Comparison of ENCODE assay signal across 39 mouse cellular contexts in genomic region chr11:69179512-69179911, GRCm38 (mm10). TPM values are rescaled to one million over a fixed set of nuclear protein-coding genes. Genes with fewer than 3 reads are reported as not detected.
"Had no signal": no experiment of that assay in that cellular context is flagged by ENCODE, and none has a peak within 500 bp of the region (broad histone marks: within the 10 kb centered on the region; RNA-seq: fewer than 3 reads in every experiment).

No protein-coding gene starts in this region.

- H3K9me3 ChIP-seq: heart, embryonic 12.5 days; heart, embryonic 13.5 days; heart, embryonic 15.5 days; hindbrain, embryonic 10.5 days; hindbrain, embryonic 12.5 days; hindbrain, embryonic 13.5 days; hindbrain, embryonic 15.5 days; intestine, embryonic 15.5 days; kidney, embryonic 15.5 days had no signal

- H3K4me3 ChIP-seq: heart, embryonic 12.5 days; heart, embryonic 13.5 days; heart, embryonic 15.5 days; hindbrain, embryonic 10.5 days; hindbrain, embryonic 12.5 days; hindbrain, embryonic 13.5 days; hindbrain, embryonic 15.5 days; intestine, embryonic 15.5 days; kidney, embryonic 15.5 days; layer of hippocampus, adult 2 months; left cerebral cortex, adult 2 months had no signal

- H3K36me3 ChIP-seq: heart, embryonic 12.5 days; heart, embryonic 13.5 days; heart, embryonic 15.5 days; hindbrain, embryonic 10.5 days; hindbrain, embryonic 12.5 days; hindbrain, embryonic 13.5 days; hindbrain, embryonic 15.5 days; intestine, embryonic 15.5 days; kidney, embryonic 15.5 days had no signal

- H3K4me1 ChIP-seq: hindbrain, embryonic 12.5 days; hindbrain, embryonic 13.5 days; hindbrain, embryonic 15.5 days; intestine, embryonic 15.5 days had no signal

- H3K27me3 ChIP-seq: heart, embryonic 12.5 days; heart, embryonic 13.5 days; heart, embryonic 15.5 days; hindbrain, embryonic 12.5 days; hindbrain, embryonic 13.5 days; hindbrain, embryonic 15.5 days; intestine, embryonic 15.5 days; kidney, embryonic 15.5 days had no signal

- DNase-seq: heart, postnatal 14 days; heart, postnatal 36 days; heart, postnatal 4 days; kidney, adult 11 months; kidney, adult 18-20 months; kidney, adult 2 months; kidney, adult 8-10 months; kidney, adult 9 months; kidney, postnatal 10 days; kidney, postnatal 14 days; kidney, postnatal 25 days; kidney, postnatal 36 days; kidney, postnatal 4 days; layer of hippocampus, adult 9-11 months; layer of hippocampus, postnatal 36 days had no signal

- H3K27ac ChIP-seq: heart, embryonic 13.5 days; heart, embryonic 15.5 days; hindbrain, embryonic 10.5 days; hindbrain, embryonic 12.5 days; hindbrain, embryonic 13.5 days; hindbrain, embryonic 14.5 days; hindbrain, embryonic 15.5 days; hindbrain, postnatal 0 days; intestine, embryonic 15.5 days; kidney, embryonic 15.5 days; kidney, postnatal 0 days; layer of hippocampus, adult 2 months; left cerebral cortex, adult 2 months had no signal

RNA-seq across cellular contexts. Expression of gene Alox8, which starts 18.1 kb away (rescaled TPM):
- polyA plus RNA-seq: hindbrain, embryonic 10.5 days; hindbrain, embryonic 11.5 days; intestine, postnatal 0 days; large intestine, adult 2 months had no signal

RNA-seq across cellular contexts. Expression of gene Alox12b, which starts 22.7 kb away (rescaled TPM):
- total RNA-seq: heart, postnatal 14 days; heart, postnatal 25 days; heart, postnatal 36 days; heart, postnatal 4 days; hematopoietic stem cell, adult 5-6 weeks had no signal
- polyA plus RNA-seq: heart, embryonic 11.5 days; heart, embryonic 12.5 days; heart, embryonic 13.5 days; heart, embryonic 14.5 days; heart, embryonic 16.5 days; heart, postnatal 0 days; hindbrain, embryonic 10.5 days; inflammation-experienced regulatory T-cells, adult 6 months had no signal

RNA-seq across cellular contexts. Expression of gene Aloxe3, which starts 53.8 kb away (rescaled TPM):
- total RNA-seq: heart, postnatal 14 days; heart, postnatal 25 days; heart, postnatal 36 days; hematopoietic stem cell, adult 5-6 weeks had no signal
- polyA plus RNA-seq: heart, postnatal 0 days had no signal

RNA-seq across cellular contexts. Expression of gene 9130213A22Rik, which starts 57.1 kb away (rescaled TPM):
- total RNA-seq: hematopoietic stem cell, adult 5-6 weeks had no signal
- polyA plus RNA-seq: hindbrain, embryonic 11.5 days had no signal

RNA-seq across cellular contexts. Expression of gene Gucy2e, which starts 57.3 kb away (rescaled TPM):
- total RNA-seq: hematopoietic stem cell, adult 5-6 weeks had no signal
- polyA plus RNA-seq: hindbrain, embryonic 11.5 days; large intestine, adult 2 months had no signal
